Mouse (Mus musculus) spleen, adult 18-20 months (tissue): ENCODE data around the gene Patl1.
"Not testable (repeated sequence)": the region's sequence is repeated elsewhere in the genome, so short reads cannot be mapped to it uniquely, and the experiment has no call there.

Experiments used
- DNase-seq, 2 experiments: peaks; one replicate each; pipeline ENCODE4 v3.0.0; 2022; ENCODE audit warnings: mixed read lengths in 2 of 2

Patl1 gene

GRCm38 (mm10) chr19:11969155-11970050 lies 57.2 kb downstream of the Patl1 start:
- no peak for DNase-seq

- no peak for DNase-seq
These were observed 61.5 kb downstream of the Patl1 start for GRCm38 (mm10) chr19:11973511-11974222.

- DNase-seq: no peak
These were observed 62.0 kb downstream of the Patl1 start for GRCm38 (mm10) chr19:11974223-11974540.

- no peak for DNase-seq
These were observed 63.5 kb downstream of the Patl1 start for GRCm38 (mm10) chr19:11975683-11976082.

- no peak for DNase-seq
These were observed 65.2 kb downstream of the Patl1 start for GRCm38 (mm10) chr19:11977363-11977762.

GRCm38 (mm10) chr19:11980471-11980870 lies 68.3 kb downstream of the Patl1 start:
- DNase-seq: no peak

GRCm38 (mm10) chr19:11984614-11985013 lies 72.4 kb downstream of the Patl1 start:
- not testable (repeated sequence) for DNase-seq

GRCm38 (mm10) chr19:11987841-11988240 lies 75.6 kb downstream of the Patl1 start:
- DNase-seq: no peak

GRCm38 (mm10) chr19:11989334-11989733 lies 77.1 kb downstream of the Patl1 start:
- DNase-seq: no peak

- DNase-seq: no peak
These were observed 79.8 kb downstream of the Patl1 start for GRCm38 (mm10) chr19:11992034-11992433.

- DNase-seq: no peak
These were observed 80.3 kb downstream of the Patl1 start for GRCm38 (mm10) chr19:11992441-11993029.
